Mouse (Mus musculus) embryonic facial prominence, embryonic 10.5 days (tissue): ENCODE measurements around the gene Gpsm3. TPM values are rescaled to one million over a fixed set of nuclear protein-coding genes. Genes with fewer than 3 reads are reported as not detected.

Experiments used
- DNase-seq: peaks from one replicate; pipeline ENCODE4 v3.0.0-alpha.2; 2017; ENCODE audit warnings: low spot score
- H3K27ac ChIP-seq: fragments of 300-500 bp; sonication (generic); replicated peaks from 2 replicates; pipeline ENCODE4 v1.5.1; 2016; ENCODE audit warnings: mild to moderate bottlenecking
- H3K27me3 ChIP-seq: fragments of 300-500 bp; sonication (generic); replicated peaks from 2 replicates; pipeline ENCODE4 v1.6.1; 2016; ENCODE audit warnings: low read depth, mild to moderate bottlenecking; ENCODE audit not compliant: poor library complexity, severe bottlenecking
- H3K36me3 ChIP-seq: fragments of 300-500 bp; sonication (generic); replicated peaks from 2 replicates; pipeline ENCODE4 v1.6.1; 2016; ENCODE audit warnings: mild to moderate bottlenecking, moderate library complexity
- H3K4me1 ChIP-seq: fragments of 300-500 bp; sonication (generic); 2 replicates; pipeline ENCODE4 v1.6.1; 2016
- H3K4me3 ChIP-seq: fragments of 300-500 bp; sonication (generic); 2 replicates; pipeline ENCODE4 v1.5.1; 2016; ENCODE audit warnings: mild to moderate bottlenecking, moderate library complexity
- H3K9me3 ChIP-seq: fragments of 300-500 bp; sonication (generic); 2 replicates; pipeline ENCODE4 v1.6.1; 2016; ENCODE audit warnings: mild to moderate bottlenecking
- WGBS: fragments of 180-500 bp; shearing (Covaris S2); methylation state at CpG from one replicate; pipeline ENCODE4 v1.1.7; 2016; 5-methylcytosine and 5-hydroxymethylcytosine counted together
- polyA plus RNA-seq: library from polyadenylated mRNA; unstranded; fragments of >200 nt; fragmentation: Nextera tagmentation; extraction: Ambion mirVana; gene quantifications from 2 replicates; pipeline ENCODE4 v1.2.1, GENCODE M21; 2016

The Gpsm3 gene
- polyA plus RNA-seq, 1 experiment from 2014 or later = 10.1 TPM

GRCm38 (mm10) chr17:34592581-34593549 lies 3.3 kb downstream of the Gpsm3 start:
- peaks cover 93% of the 10 kb centered on the region for H3K4me1 ChIP-seq
- WGBS = 1% methylated on average over 32 of the region's 32 CpGs
- H3K27ac ChIP-seq = peak overlapping the region; percentile 100
- no peaks in the 10 kb centered on the region for H3K27me3 ChIP-seq
- peak overlapping the region; percentile 79 for H3K4me3 ChIP-seq
- DNase-seq = peak; percentile 62
- peaks cover 32% of the 10 kb centered on the region for H3K36me3 ChIP-seq
- no peaks in the 10 kb centered on the region for H3K9me3 ChIP-seq

- Histone ChIP-seq H3K9me3 (no peaks in the 10 kb centered on the region), H3K27me3 (no peaks in the 10 kb centered on the region), H3K27ac (peak overlapping the region; percentile 100), H3K36me3 (peaks cover 32% of the 10 kb centered on the region), H3K4me1 (peaks cover 92% of the 10 kb centered on the region), H3K4me3 (peak overlapping the region; percentile 79)
- 54% methylated on average over 34 of the region's 34 CpGs for WGBS
- peak; percentile 58 for DNase-seq
Measured at GRCm38 (mm10) chr17:34593752-34594525, 4.3 kb downstream of the Gpsm3 start.

GRCm38 (mm10) chr17:34596098-34596497 lies 6.5 kb downstream of the Gpsm3 start:
- peaks cover 46% of the 10 kb centered on the region for H3K36me3 ChIP-seq

GRCm38 (mm10) chr17:34597566-34598095 lies 8.0 kb downstream of the Gpsm3 start, which contains the start of gene Ager:
Ager (plus strand) TSS chr17:34597862.
- H3K36me3 ChIP-seq = peaks cover 57% of the 10 kb centered on the region
- H3K27me3 ChIP-seq = no peaks in the 10 kb centered on the region
- 22% methylated on average over 6 of the region's 6 CpGs for WGBS
- DNase-seq = no peak
- H3K9me3 ChIP-seq = no peaks in the 10 kb centered on the region
- peak within 1 kb of the TSS; percentile 21 for H3K27ac ChIP-seq
- H3K4me3 ChIP-seq = peak within 1 kb of the TSS; percentile 19
- peaks cover 69% of the 10 kb centered on the region for H3K4me1 ChIP-seq

More at GRCm38 (mm10) chr17:34596098-34596497, 6.5 kb downstream of the Gpsm3 start:
- 78% methylated on average over 8 of the region's 8 CpGs for WGBS
- Histone ChIP-seq H3K27me3 (no peaks in the 10 kb centered on the region), H3K4me1 (peaks cover 74% of the 10 kb centered on the region), H3K9me3 (no peaks in the 10 kb centered on the region), H3K27ac (no peak overlapping the region), H3K4me3 (0 out of 2 replicates have a peak overlapping the region, but pooled peaks have one; percentile 79)
- DNase-seq = no peak

GRCm38 (mm10) chr17:34599891-34600290 lies 10.3 kb downstream of the Gpsm3 start:
- Histone ChIP-seq H3K27me3 (no peaks in the 10 kb centered on the region), H3K9me3 (no peaks in the 10 kb centered on the region), H3K27ac (no peak overlapping the region), H3K4me1 (peaks cover 57% of the 10 kb centered on the region), H3K4me3 (peak overlapping the region; percentile 16; the same call in 1 of the 2 replicates), H3K36me3 (peaks cover 44% of the 10 kb centered on the region)
- no peak for DNase-seq
- 78% methylated on average over 9 of the region's 9 CpGs for WGBS

GRCm38 (mm10) chr17:34601796-34602195 lies 12.2 kb downstream of the Gpsm3 start:
- Histone ChIP-seq H3K9me3 (no peaks in the 10 kb centered on the region), H3K27me3 (no peaks in the 10 kb centered on the region), H3K4me3 (peak overlapping the region; percentile 96), H3K27ac (no peak overlapping the region), H3K36me3 (peaks cover 25% of the 10 kb centered on the region), H3K4me1 (peaks cover 55% of the 10 kb centered on the region)
- no peak for DNase-seq
- 89% methylated on average over 12 of the region's 12 CpGs for WGBS

- peaks cover 56% of the 10 kb centered on the region for H3K4me1 ChIP-seq
- under 1% methylated on average over 30 of the region's 30 CpGs for WGBS
- H3K27ac ChIP-seq = peak within 1 kb of the TSS; percentile 95
- DNase-seq = no peak
- H3K36me3 ChIP-seq = peaks cover 36% of the 10 kb centered on the region
- H3K9me3 ChIP-seq = no peaks in the 10 kb centered on the region
- H3K4me3 ChIP-seq = peak within 1 kb of the TSS; percentile 96
- no peaks in the 10 kb centered on the region for H3K27me3 ChIP-seq
Measured at GRCm38 (mm10) chr17:34603375-34604060, 13.9 kb downstream of the Gpsm3 start, which contains the start of gene Rnf5. Rnf5 (minus strand) TSS chr17:34603690.

- no peaks in the 10 kb centered on the region for H3K9me3 ChIP-seq
- H3K4me1 ChIP-seq = peaks cover 56% of the 10 kb centered on the region
- H3K36me3 ChIP-seq = peaks cover 41% of the 10 kb centered on the region
- DNase-seq = peak; percentile 100
- no peaks in the 10 kb centered on the region for H3K27me3 ChIP-seq
- peak within 1 kb of the TSS; percentile 96 for H3K4me3 ChIP-seq
- H3K27ac ChIP-seq = peak within 1 kb of the TSS; percentile 95
- WGBS = under 1% methylated on average over 35 of the region's 35 CpGs
Measured at GRCm38 (mm10) chr17:34604061-34604508, 14.5 kb downstream of the Gpsm3 start, which contains the start of gene Agpat1. Agpat1 (plus strand) TSS chr17:34604262.

- peaks cover 41% of the 10 kb centered on the region for H3K36me3 ChIP-seq
- 18% methylated on average over 24 of the region's 24 CpGs for WGBS
- H3K4me1 ChIP-seq = peaks cover 52% of the 10 kb centered on the region
- no peaks in the 10 kb centered on the region for H3K27me3 ChIP-seq
- H3K4me3 ChIP-seq = peak overlapping the region; percentile 96
- peak overlapping the region; percentile 95 for H3K27ac ChIP-seq
- no peak for DNase-seq
- no peaks in the 10 kb centered on the region for H3K9me3 ChIP-seq
Measured at GRCm38 (mm10) chr17:34604511-34605237, 15.1 kb downstream of the Gpsm3 start.

GRCm38 (mm10) chr17:34605609-34606008 lies 16.0 kb downstream of the Gpsm3 start:
- H3K4me3 ChIP-seq = peak overlapping the region; percentile 96
- WGBS = under 1% methylated on average over 30 of the region's 30 CpGs
- peak; percentile 97 for DNase-seq
- peak overlapping the region; percentile 95 for H3K27ac ChIP-seq
- peaks cover 52% of the 10 kb centered on the region for H3K4me1 ChIP-seq
- H3K36me3 ChIP-seq = peaks cover 40% of the 10 kb centered on the region
- H3K9me3 ChIP-seq = no peaks in the 10 kb centered on the region
- H3K27me3 ChIP-seq = no peaks in the 10 kb centered on the region
